Mouse (Mus musculus): ENCODE data around the gene Ephx1. TPM values are rescaled to one million over a fixed set of nuclear protein-coding genes. Genes with fewer than 3 reads are reported as not detected.
"Not testable (repeated sequence)": the region's sequence is repeated elsewhere in the genome, so short reads cannot be mapped to it uniquely, and the experiment has no call there.

The Ephx1 gene
- total RNA-seq, 1 experiment from 2014 or later: 3.9 TPM

GRCm38 (mm10) chr1:180990671-180991070 lies 30.0 kb downstream of the Ephx1 start:
- ATAC-seq (replicated peaks in 1 of 2; ENCODE audit: insufficient read depth in 1 of 2, low FRiP score in 2 of 2, low TSS enrichment in 1 of 2, low read depth in 1 of 2, poor library complexity in 2 of 2, severe bottlenecking in 2 of 2): no peak

- ATAC-seq (replicated peaks in 1 of 2; ENCODE audit: insufficient read depth in 1 of 2, low FRiP score in 2 of 2, low TSS enrichment in 1 of 2, low read depth in 1 of 2, poor library complexity in 2 of 2, severe bottlenecking in 2 of 2): peak; percentile 80 to 84
These were observed 32.9 kb downstream of the Ephx1 start for GRCm38 (mm10) chr1:180987759-180988158.

GRCm38 (mm10) chr1:180986701-180987100 lies 34.0 kb downstream of the Ephx1 start:
- ATAC-seq (replicated peaks in 1 of 2; ENCODE audit: insufficient read depth in 1 of 2, low FRiP score in 2 of 2, low TSS enrichment in 1 of 2, low read depth in 1 of 2, poor library complexity in 2 of 2, severe bottlenecking in 2 of 2): no peak

- not testable (repeated sequence) for ATAC-seq (replicated peaks in 1 of 2; ENCODE audit: insufficient read depth in 1 of 2, low FRiP score in 2 of 2, low TSS enrichment in 1 of 2, low read depth in 1 of 2, poor library complexity in 2 of 2, severe bottlenecking in 2 of 2)
These were observed 39.2 kb downstream of the Ephx1 start for GRCm38 (mm10) chr1:180981298-180982046.

GRCm38 (mm10) chr1:180980464-180980863 lies 40.2 kb downstream of the Ephx1 start:
- peak in 1 of 2 experiments; percentile 42; a peak in 1 of 4 replicates for ATAC-seq (replicated peaks in 1 of 2; ENCODE audit: insufficient read depth in 1 of 2, low FRiP score in 2 of 2, low TSS enrichment in 1 of 2, low read depth in 1 of 2, poor library complexity in 2 of 2, severe bottlenecking in 2 of 2)

GRCm38 (mm10) chr1:180979484-180980251 lies 41.0 kb downstream of the Ephx1 start:
- no peak for ATAC-seq (replicated peaks in 1 of 2; ENCODE audit: insufficient read depth in 1 of 2, low FRiP score in 2 of 2, low TSS enrichment in 1 of 2, low read depth in 1 of 2, poor library complexity in 2 of 2, severe bottlenecking in 2 of 2)

- ATAC-seq (replicated peaks in 1 of 2; ENCODE audit: insufficient read depth in 1 of 2, low FRiP score in 2 of 2, low TSS enrichment in 1 of 2, low read depth in 1 of 2, poor library complexity in 2 of 2, severe bottlenecking in 2 of 2): peak; percentile 32 to 52; a peak in 2 of 4 replicates
These were observed 44.5 kb downstream of the Ephx1 start for GRCm38 (mm10) chr1:180976110-180976679.

GRCm38 (mm10) chr1:180974126-180974746 lies 46.5 kb downstream of the Ephx1 start:
- ATAC-seq (replicated peaks in 1 of 2; ENCODE audit: insufficient read depth in 1 of 2, low FRiP score in 2 of 2, low TSS enrichment in 1 of 2, low read depth in 1 of 2, poor library complexity in 2 of 2, severe bottlenecking in 2 of 2): peak; percentile 54 to 74

GRCm38 (mm10) chr1:180972941-180973340 lies 47.8 kb downstream of the Ephx1 start:
- ATAC-seq (replicated peaks in 1 of 2; ENCODE audit: insufficient read depth in 1 of 2, low FRiP score in 2 of 2, low TSS enrichment in 1 of 2, low read depth in 1 of 2, poor library complexity in 2 of 2, severe bottlenecking in 2 of 2): no peak

GRCm38 (mm10) chr1:180967261-180967660 lies 53.4 kb downstream of the Ephx1 start:
- ATAC-seq (replicated peaks in 1 of 2; ENCODE audit: insufficient read depth in 1 of 2, low FRiP score in 2 of 2, low TSS enrichment in 1 of 2, low read depth in 1 of 2, poor library complexity in 2 of 2, severe bottlenecking in 2 of 2): no peak

- no peak for ATAC-seq (replicated peaks in 1 of 2; ENCODE audit: insufficient read depth in 1 of 2, low FRiP score in 2 of 2, low TSS enrichment in 1 of 2, low read depth in 1 of 2, poor library complexity in 2 of 2, severe bottlenecking in 2 of 2)
These were observed 54.2 kb downstream of the Ephx1 start for GRCm38 (mm10) chr1:180966542-180966941.

- no peak for ATAC-seq (replicated peaks in 1 of 2; ENCODE audit: insufficient read depth in 1 of 2, low FRiP score in 2 of 2, low TSS enrichment in 1 of 2, low read depth in 1 of 2, poor library complexity in 2 of 2, severe bottlenecking in 2 of 2)
These were observed 54.9 kb downstream of the Ephx1 start for GRCm38 (mm10) chr1:180965786-180966185.

GRCm38 (mm10) chr1:180958797-180959196 lies 61.9 kb downstream of the Ephx1 start:
- ATAC-seq (replicated peaks in 1 of 2; ENCODE audit: insufficient read depth in 1 of 2, low FRiP score in 2 of 2, low TSS enrichment in 1 of 2, low read depth in 1 of 2, poor library complexity in 2 of 2, severe bottlenecking in 2 of 2): no peak

- ATAC-seq (replicated peaks in 1 of 2; ENCODE audit: insufficient read depth in 1 of 2, low FRiP score in 2 of 2, low TSS enrichment in 1 of 2, low read depth in 1 of 2, poor library complexity in 2 of 2, severe bottlenecking in 2 of 2): no peak
These were observed 62.7 kb downstream of the Ephx1 start for GRCm38 (mm10) chr1:180957989-180958388.

- peak; percentile 31 to 43; a peak in 3 of 4 replicates for ATAC-seq (replicated peaks in 1 of 2; ENCODE audit: insufficient read depth in 1 of 2, low FRiP score in 2 of 2, low TSS enrichment in 1 of 2, low read depth in 1 of 2, poor library complexity in 2 of 2, severe bottlenecking in 2 of 2)
These were observed 63.7 kb downstream of the Ephx1 start for GRCm38 (mm10) chr1:180956973-180957381.

GRCm38 (mm10) chr1:180956401-180956800 lies 64.3 kb downstream of the Ephx1 start:
- ATAC-seq (replicated peaks in 1 of 2; ENCODE audit: insufficient read depth in 1 of 2, low FRiP score in 2 of 2, low TSS enrichment in 1 of 2, low read depth in 1 of 2, poor library complexity in 2 of 2, severe bottlenecking in 2 of 2): no peak

- no peak for ATAC-seq (replicated peaks in 1 of 2; ENCODE audit: insufficient read depth in 1 of 2, low FRiP score in 2 of 2, low TSS enrichment in 1 of 2, low read depth in 1 of 2, poor library complexity in 2 of 2, severe bottlenecking in 2 of 2)
These were observed 67.9 kb downstream of the Ephx1 start for GRCm38 (mm10) chr1:180952808-180953207.
